Mouse (Mus musculus) left cerebral cortex, postnatal 4 days (tissue): ENCODE measurements around the gene Alg14. TPM values are rescaled to one million over a fixed set of nuclear protein-coding genes. Genes with fewer than 3 reads are reported as not detected.

Source experiments
- DNase-seq: peaks from one replicate; pipeline ENCODE4 v3.0.0-alpha.2; 2022
- intact Hi-C: fragments of 180-260 bp; cut with DNase I; formaldehyde crosslinking; loops from one replicate; pipeline ENCODE4 v1.15.1; 2025
- total RNA-seq, 2 experiments: library from RNA; stranded (reverse); gene quantifications; 2 replicates each; pipeline ENCODE4 v1.2.3; 2021

Alg14 gene
- 10 to 100 TPM; 17.9 to 22.0 TPM for total RNA-seq

DNA sequence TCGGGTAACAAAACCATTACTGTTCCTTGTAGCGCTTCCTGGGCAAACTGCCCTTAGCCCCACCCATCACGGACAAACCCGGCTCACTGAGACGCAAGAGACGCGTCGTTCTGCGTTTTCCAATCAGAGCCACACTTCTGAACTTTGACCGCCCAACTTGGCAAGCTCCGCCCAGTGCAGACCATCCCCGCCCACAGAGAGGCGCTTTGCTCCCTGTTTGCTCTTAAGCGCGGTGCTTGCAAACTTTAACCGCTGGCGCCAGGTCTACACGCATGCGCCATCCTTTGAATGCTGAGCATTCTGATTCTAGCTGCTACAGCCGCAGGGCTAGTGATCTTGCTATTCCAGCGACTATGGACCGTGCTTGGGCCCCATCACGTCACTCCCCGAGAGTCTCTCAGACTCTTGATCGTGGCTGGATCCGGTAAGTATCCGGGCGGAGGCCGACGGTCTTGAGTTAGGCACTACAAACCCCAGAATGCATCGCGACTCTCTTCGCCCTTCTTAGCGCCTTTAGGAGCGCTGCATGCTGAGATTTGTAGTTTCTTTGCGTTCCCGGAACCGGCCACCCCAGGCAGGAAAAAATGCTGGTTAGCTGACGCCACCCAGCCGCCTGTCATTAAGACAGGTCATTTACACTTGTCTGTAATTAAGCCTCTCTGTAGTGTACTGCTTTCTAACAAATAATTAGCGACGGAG, at the start of gene Alg14:
Gene Alg14 (plus strand): TSS at position 214 of the 699 bp plus-strand sequence.
- intact Hi-C loops: no loop called here
- DNase-seq: peak; percentile 96

DNA sequence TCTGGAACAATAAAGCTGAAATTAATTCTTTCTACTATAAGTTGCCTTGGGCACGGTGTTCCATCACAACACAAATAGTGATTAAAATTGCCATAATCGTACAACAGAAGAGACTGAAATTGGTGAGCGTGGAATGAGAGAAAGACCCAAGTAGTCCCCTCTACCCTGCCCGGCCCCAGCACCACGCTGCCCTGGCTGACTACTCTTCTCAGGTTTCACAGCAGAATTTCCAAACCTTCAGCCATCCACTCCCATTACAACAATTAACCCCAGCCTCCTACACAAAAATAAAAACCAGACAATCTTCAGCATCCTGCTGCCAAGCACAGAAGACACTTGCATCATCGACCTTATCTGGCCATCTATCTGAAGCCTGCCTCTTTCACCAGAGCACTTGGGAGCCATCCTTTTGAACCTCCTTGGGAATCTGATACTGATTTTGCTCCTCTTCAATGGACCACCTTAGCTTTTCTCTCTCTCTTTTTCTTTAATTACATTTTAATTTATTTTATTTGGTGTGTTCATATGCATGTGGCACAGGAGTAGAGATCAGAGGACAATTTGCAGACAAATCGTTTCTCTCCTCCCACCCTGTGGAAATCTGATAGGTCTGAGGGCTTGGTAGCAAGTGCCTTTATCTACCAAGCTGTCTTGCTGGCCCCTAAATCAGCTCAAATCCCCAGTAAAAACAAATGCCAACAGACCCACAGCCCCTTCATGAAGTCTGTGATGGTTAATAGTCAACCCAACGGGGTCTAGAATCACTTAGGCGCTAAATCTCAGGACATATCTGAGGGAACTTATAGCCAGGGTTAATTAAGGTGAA, 49.2 kb upstream of the Alg14 start:
- intact Hi-C loops: no loop called here
- DNase-seq: no peak

DNA sequence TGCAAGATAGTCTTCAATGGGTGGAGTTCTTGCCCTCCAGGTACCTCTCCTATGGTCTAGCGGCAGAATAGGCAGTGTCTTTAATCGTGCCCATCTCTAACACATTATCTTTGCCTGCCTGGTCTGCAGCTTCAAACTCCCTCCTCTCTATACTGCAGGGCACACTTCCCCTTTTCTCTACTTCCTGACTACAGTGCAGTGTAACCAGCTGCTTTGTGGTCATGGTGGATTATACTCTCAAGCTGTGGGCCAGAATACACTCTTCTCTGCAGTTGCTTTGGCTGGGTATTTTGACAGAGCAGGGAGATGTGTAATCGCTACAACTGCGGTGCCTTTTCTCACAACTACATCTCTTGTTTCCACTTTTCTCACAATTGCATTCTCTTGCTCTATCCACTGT, 48.6 kb upstream of the Alg14 start:
- intact Hi-C loops: no loop called here
- no peak for DNase-seq

DNA sequence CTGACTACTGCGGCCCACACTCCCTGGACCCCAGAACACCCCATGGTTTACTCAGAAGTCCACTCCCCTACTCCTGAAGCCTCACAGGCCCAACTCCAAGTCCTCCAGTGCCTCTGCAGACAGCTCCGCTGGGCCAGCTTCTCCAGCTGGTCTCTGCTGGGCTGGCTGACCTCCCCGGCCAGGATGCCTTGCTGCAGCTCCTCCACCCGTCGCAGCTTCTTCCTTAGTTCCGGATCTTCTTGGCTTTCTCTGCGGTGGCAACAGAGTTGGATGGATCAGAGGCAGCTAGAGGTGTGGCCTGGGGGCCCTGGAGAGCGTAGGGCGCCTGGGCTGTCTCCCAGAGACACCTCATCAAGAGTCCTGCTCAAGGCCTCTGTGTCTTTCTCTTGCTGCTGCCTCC, 41.5 kb upstream of the Alg14 start:
- intact Hi-C loops: no loop called here
- peak; percentile 48 for DNase-seq

DNA sequence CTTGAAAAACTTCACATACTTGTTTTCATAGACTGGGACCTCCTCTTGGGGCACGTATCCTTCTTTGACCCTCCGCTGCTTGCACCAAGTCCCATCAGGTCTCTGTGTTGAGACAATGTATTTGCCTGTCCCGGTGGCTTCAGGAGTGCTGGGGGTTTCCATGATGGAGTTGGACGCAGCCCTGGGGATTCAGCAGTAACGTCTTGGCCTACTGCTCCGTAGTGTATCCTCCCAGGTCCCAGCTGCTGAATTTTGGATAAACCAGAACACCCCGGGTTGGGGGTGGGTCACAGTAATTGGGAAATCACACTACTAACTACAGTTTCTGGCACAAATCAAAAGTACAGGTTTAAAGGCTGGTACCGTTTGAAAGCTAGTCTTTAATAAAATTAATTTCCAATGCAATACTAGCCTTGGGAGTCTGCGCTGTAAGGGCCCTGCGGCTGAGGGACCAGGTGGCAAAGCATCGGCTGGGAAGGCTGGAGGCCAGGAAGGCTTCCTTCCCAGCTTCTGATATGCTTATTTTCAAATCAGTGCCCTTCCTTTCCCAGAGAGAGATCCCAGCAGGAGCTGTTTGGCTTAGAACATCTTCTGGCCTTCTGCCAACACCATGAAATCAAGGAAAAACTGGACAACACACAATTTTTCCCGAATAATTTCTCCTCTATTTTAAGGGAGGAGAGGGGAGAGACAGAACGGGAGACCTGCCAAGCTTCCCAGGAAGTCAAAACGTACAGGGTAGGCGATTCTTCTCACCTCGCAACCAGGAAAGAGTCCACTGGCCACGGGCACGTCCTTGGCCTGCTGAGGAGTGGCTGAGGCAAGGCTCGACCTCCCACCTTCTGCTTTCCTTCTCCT, 40.8 kb upstream of the Alg14 start:
- peak; percentile 75 for DNase-seq
- intact Hi-C loops: no loop called here

DNA sequence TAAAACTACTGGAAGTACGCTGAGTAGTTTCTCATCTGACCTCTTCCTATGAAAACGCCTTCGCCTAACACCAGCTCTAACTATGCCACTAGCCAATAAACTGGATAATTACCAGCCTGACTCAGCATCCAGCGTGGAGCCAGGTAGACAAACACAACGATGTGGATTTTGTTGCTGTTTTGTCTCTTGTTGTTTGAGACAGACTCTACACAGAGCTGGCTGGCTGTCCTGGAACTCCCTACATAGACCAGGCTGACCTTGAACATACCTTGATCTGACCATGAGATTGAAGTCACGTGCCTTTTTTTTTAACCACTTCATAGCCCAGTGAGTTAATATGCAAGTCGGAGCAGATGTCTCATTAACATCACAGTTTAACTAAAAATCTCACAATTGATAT, 36.1 kb upstream of the Alg14 start:
- intact Hi-C loops: no loop called here

DNA sequence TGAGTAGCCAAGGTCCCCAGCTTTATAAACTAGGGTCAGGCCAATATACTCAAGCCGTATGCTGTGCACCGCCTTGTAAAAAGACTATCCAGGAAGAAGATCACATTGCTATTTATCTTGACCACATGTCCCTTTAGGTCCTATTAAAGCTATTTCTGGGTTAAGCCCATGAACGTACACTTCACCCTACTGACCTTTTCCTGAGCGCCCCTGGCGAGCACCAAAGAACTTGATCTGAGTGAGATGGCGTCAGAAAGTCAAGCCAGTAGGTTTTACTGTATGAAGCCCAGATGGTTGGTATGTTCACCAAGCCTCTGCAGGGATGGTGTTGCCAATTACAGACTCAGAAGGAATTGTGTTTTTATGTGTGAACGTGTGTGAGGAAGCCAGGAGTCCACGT, 35.4 kb upstream of the Alg14 start:
- DNase-seq: no peak
- intact Hi-C loops: no loop called here

More for the DNA sequence above, 36.1 kb upstream of the Alg14 start:
- DNase-seq: no peak

DNA sequence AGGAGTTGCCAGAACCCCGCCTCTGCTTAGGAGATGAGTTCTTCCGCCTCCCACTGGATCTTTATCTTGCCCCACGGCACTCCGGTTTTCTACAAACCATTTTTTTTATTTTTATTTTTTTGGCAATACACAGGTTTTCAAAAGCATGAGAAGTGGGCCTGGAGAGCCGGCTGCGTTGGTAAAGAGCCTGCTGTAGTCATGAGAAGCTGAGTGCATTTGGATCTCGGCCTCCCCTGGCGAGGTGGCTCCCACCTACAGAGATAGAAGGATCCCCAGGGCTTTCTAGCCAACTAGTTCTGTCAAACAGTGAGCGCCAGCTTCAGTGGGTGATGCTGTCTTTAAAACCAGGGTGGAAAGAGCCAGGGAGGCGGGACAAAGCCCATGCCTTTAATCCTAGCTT, 34.2 kb upstream of the Alg14 start:
- intact Hi-C loops: no loop called here

DNA sequence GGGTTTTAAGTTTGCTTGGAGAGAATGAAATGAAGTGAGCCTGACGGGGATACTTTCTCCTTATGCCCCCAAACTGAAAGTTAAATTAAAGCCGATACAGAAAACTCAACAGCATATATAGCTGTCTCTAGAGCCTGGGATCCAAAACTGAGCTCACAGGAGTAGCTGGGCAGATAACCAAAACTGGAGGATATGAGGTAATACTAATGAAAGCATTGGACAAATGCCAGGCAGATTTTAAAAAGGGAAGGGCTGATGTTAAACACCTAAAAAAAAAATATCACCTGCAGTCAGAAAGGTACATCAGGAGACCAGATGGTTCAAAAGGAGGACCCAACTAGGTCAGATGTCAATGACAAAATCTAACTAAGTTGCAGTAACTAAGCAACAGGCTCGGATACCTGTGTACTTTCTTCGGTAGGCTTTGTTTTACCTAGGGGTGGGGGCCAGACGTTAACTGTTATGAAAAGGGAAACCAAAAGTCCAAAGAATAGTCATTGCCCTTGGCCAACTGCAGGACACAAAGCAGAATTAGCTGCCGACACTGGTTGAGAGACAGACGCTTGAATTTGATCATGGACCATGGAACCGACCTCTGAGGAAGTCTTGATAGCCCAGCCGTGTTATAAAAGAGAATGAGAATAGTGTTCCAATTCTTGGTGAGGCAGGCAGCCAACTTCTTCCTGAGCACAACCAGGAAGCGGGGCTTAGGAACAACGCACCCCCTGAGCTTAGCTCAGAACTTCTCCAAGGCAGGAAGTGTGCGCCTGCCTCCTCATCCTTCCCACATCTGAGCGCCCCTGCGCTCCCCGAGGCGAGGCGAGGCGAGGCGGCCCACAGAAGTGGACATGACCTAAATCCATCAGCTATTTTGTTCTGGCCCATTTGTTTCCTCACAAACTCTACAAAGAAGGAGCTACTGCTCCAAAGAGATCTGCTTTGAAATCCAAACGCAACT, 32.8 kb upstream of the Alg14 start:
- no peak for DNase-seq
- intact Hi-C loops: no loop called here

More for the DNA sequence above, 34.2 kb upstream of the Alg14 start:
- no peak for DNase-seq

DNA sequence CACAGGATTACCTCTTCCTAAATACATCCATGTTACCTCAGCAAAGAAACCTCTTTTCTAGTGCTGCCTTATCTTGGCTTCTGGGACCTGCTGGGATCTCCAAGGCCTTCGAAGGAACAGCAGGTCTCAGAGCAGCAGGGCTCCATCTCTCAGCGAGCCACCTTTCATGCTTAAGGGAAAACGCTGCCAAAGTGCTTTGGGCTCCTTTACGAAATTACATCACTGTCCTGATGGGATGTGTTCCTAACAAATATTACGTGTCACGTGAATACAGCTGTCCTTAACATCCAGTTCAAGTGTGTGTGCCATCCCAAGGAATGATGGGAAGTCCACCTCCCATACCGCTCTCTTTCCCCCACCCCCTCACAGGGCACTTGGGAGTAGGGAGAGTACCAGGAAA, 31.5 kb upstream of the Alg14 start:
- intact Hi-C loops: no loop called here
- DNase-seq: no peak

DNA sequence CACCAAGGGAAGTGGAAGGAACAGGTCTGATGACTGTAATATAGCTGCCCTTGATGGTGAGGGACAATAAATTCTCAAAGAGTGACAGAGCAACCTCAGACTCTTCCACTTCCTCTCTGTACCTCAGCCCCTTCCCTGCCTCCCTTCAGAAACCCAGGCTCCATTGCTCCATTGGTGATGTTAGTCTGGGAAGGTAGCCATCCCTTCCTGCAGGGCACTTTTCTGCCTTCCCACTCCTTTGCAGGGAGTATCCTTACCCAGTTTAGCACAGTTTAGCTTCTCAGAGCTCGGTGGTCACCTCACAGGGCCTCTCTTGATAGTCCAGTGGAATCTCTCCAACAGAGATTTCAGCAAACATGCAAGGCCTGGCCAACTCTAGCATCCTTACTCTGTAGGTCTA, 30.7 kb upstream of the Alg14 start:
- no peak for DNase-seq
- intact Hi-C loops: no loop called here

DNA sequence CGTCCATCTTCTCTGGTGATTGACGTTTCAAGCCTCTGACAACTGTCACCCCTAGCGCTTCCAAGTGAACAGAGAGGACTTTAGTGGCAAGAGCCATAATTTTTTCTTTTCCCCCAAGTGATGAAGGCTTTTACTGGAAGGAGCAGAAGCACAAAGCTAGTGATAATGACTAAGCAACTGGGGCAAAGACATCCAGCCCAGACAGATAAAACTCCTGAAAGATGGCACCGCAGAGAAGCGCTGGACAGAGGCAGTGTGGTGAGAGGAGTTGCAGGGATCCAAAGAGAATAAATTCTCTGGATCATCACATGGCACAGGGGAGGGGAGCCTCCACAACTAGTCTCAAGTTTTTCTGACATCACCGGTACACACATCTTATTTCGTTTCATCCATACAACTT, 30.3 kb upstream of the Alg14 start:
- DNase-seq: no peak
- intact Hi-C loops: no loop called here

DNA sequence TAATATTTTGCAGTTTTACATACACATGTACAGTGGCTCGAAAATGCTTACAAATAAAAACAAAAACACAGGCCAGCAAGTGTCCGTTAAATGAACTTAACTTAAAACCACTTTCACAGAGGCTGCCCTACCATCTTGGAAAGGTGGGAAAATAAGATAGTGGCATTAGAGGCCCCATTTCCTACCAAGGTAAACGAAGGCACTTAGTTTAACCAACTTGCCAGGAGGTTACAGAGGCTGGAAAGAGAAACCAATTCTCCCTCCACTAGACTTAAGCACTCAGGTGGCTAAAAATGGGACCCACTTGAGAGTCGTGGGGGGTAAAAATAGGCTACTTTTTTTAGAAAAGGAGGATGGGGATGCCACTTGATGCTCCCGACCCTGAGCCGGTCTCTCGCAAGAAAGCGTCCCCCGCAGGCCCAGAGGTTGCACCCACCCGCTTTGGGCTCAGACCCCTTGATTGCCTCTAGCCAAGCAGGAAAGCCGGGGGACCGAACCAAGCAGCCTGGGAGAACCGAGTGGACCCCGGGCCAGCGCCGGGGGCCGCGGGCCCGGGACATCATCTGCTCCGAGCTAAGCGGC, 29.5 kb upstream of the Alg14 start:
- intact Hi-C loops: no loop called here
- no peak for DNase-seq

DNA sequence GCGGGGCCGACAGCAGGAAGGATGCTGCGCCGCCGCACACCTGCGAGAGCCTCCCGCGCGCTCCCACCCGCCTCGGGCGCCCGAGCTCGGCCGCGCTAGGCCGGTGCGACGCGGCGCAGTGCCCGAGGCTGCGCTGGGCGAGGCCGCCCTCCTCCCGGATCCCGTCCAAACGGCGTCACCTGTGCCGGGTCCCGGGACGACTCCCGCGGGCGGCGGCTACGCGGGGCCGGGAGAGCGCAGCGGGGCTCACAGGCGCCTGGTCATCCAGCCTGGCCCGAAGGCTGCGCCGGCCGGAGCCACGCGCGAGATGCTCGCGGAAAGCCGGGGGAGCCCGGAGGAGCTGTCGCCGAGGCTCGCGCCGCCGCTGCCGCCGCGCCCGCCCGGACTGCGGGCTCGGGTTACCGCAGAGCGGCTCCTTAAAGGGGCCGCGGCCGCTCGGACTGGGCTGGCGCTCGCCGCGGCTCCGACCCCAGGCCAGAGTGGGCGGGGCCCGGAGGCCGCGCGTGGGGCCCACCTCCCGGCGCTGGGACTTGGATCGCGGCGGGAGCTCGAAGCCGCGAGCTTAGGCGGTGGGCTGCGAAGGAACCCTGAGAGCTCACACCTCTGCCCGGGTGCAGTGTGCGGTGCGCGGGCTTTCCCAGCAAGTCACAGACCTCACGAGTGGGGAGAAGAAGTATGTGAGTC, 28.9 kb upstream of the Alg14 start:
- peak; percentile 38 for DNase-seq
- intact Hi-C loops: no loop called here

DNA sequence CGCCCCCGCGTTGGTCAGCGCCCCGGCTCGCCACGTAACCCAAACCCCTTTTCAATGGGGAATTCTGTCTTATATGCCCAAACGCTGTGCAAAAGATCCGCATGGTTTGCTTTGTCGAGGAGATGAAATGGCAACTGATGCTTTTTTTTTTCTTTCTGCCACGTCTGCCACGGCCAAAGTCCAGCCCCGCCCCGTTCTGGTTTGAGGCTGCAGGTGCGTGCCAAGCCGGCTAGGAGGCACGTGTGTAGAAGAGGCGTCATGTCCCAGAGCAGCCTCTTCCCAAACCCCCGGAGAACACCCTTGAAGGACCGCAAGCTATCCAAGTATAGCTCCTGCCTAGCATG, 28.4 kb upstream of the Alg14 start:
- intact Hi-C loops: no loop called here
- peak; percentile 60 for DNase-seq

DNA sequence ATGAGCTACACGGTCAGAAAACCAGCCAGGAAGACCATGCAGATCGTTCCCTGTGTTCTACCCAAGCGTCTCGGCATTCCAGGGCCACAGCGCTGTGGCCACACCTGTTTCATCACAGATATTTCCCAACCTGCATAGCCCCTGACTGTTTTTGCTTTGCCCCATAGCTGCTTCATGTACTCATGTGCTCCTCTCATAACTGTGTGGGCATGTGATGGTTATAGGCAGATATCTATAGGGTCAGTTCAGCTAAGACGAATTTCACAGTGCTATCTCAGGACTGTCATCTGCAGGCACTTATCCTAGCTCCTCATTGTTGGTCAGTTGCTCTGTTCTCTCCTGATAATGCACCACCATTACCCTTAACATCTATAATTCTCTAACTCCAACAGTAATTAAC, 27.3 kb upstream of the Alg14 start:
- no peak for DNase-seq
- intact Hi-C loops: no loop called here

DNA sequence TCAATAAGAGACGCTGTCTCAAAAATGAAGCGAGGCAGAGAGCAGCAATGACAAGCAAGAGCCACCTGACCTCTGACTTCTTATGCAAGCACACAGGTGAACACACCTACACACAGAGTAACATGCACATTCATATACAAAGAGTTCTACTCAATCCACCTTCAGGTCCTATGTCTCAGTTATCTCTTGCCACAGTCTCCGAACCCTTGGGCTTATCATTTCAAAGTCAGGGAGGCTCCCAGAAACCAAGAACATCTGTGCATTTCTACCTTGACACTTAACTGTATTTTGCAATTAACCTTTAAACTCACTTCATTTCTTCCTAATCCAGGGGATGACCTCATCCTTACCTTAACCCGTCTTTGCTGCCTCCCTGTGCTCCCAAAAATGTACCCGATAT, 24.3 kb upstream of the Alg14 start:
- no peak for DNase-seq
- intact Hi-C loops: no loop called here

DNA sequence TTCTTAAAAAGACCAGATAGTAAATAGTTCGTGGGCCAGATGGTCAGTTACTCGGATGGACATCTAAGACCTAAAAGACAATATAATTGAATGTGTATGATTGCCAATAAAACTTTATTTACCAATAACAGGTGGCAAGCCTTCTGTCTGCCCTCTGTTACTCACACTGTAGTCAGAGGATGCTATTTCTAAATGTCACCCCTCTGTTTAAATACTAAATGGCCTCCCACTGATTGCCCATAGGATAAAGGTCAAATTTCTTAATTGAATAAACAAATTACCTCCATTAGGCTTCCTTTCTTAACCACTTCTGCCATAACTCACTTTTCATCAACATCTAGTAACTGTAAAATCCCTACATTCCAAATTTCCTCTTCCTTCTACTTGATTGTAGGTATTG, 19.0 kb upstream of the Alg14 start:
- intact Hi-C loops: no loop called here
- DNase-seq: no peak

DNA sequence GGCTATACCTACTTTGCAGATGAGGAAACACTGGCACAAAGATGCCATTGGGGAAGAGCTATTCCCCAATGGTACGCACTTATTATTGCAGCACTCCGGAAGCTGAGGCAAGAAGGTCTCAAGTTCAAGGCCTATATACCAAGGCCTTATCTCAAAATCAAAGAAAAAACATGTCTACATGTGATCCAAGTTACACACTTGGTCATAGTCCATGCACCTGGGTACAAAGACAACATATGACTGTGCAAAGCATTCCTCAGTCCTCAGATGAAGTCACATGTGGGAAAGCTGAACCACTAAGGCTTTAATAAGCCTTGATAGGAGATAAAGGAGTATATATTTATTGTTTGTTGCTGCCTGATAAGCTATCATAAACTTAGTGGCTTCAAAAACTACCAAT, 17.6 kb upstream of the Alg14 start:
- DNase-seq: no peak
- intact Hi-C loops: no loop called here
